Mouse (Mus musculus): ENCODE results near the gene Acap1. TPM values are rescaled to one million over a fixed set of nuclear protein-coding genes. Genes with fewer than 3 reads are reported as not detected.

Gene Acap1
- total and polyA plus RNA-seq, 3 experiments: 0.65 to 3.3 (median 1.1) TPM

- peak overlapping the region; percentile 94 for H3K27ac ChIP-seq
- peak overlapping the region; percentile 48 for H3K9ac ChIP-seq (ENCODE audit: low read depth, low read length)
- DNase-seq: peak; percentile 59 to 67
- peaks cover 2% of the 10 kb centered on the region for H3K4me1 ChIP-seq (ENCODE audit: control insufficient read depth, insufficient read depth, low read length)
- no peaks in the 10 kb centered on the region; the same call in 1 of the 2 replicates for H3K27me3 ChIP-seq (ENCODE audit: control insufficient read depth, insufficient read depth, low read length)
- peaks cover 2% of the 10 kb centered on the region; the same call in 1 of the 2 replicates for H3K36me3 ChIP-seq (ENCODE audit: control insufficient read depth, insufficient read depth, low read length)
- 5% methylated on average over 50 of the region's 52 CpGs for WGBS
- peak overlapping the region; percentile 58 for H3K4me3 ChIP-seq
- intact Hi-C loops (cut with DNase I): loop anchor here (2.0 kb wide), 2 partner anchors 34 to 42 kb away; partner anchors contain the start of gene Tmem95
- no peaks in the 10 kb centered on the region for H3K79me2 ChIP-seq (replicated peaks; ENCODE audit: control insufficient read depth, insufficient read depth, low read length)
- TF ChIP-seq POLR2A (IDR thresholded peaks at IDR 0.05; ENCODE audit: insufficient read depth, low read depth, low read length): no peak
- no peak for TF ChIP-seq CTCF (IDR thresholded peaks at IDR 0.05)
- TF ChIP-seq EP300 (IDR thresholded peaks at IDR 0.05; ENCODE audit: insufficient read depth, low read depth, low read length): no peak
Measured at GRCm38 (mm10) chr11:69836703-69837576, 58.4 kb downstream of the Acap1 start.

GRCm38 (mm10) chr11:69835966-69836335, 59.4 kb downstream of the Acap1 start:
- no peak overlapping the region for H3K9ac ChIP-seq (ENCODE audit: low read depth, low read length)
- no peaks in the 10 kb centered on the region; the same call in 1 of the 2 replicates for H3K27me3 ChIP-seq (ENCODE audit: control insufficient read depth, insufficient read depth, low read length)

GRCm38 (mm10) chr11:69835326-69835965, 59.9 kb downstream of the Acap1 start:
- Histone ChIP-seq H3K27ac (no peak overlapping the region), H3K4me3 (no peak overlapping the region), H3K36me3 (ENCODE audit: control insufficient read depth, insufficient read depth, low read length) (peaks cover 2% of the 10 kb centered on the region; the same call in 1 of the 2 replicates), H3K4me1 (ENCODE audit: control insufficient read depth, insufficient read depth, low read length) (peaks cover 2% of the 10 kb centered on the region), H3K27me3 (ENCODE audit: control insufficient read depth, insufficient read depth, low read length) (no peaks in the 10 kb centered on the region; the same call in 1 of the 2 replicates), H3K9ac (ENCODE audit: low read depth, low read length) (no peak overlapping the region), H3K79me2 (replicated peaks; ENCODE audit: control insufficient read depth, insufficient read depth, low read length) (no peaks in the 10 kb centered on the region)
- DNase-seq: no peak
- no peak for TF ChIP-seq EP300 (IDR thresholded peaks at IDR 0.05; ENCODE audit: insufficient read depth, low read depth, low read length)
- no peak for TF ChIP-seq CTCF (IDR thresholded peaks at IDR 0.05)
- TF ChIP-seq POLR2A (IDR thresholded peaks at IDR 0.05; ENCODE audit: insufficient read depth, low read depth, low read length): no peak
- intact Hi-C loops (cut with DNase I): no loop called here
- WGBS: 57% methylated on average over 9 of the region's 9 CpGs

More at GRCm38 (mm10) chr11:69835966-69836335, 59.4 kb downstream of the Acap1 start:
- intact Hi-C loops (cut with DNase I): loop anchor here (2.0 kb wide), 2 partner anchors 33 to 43 kb away; partner anchors contain the start of gene Tmem95
- Histone ChIP-seq H3K27ac (no peak overlapping the region), H3K4me3 (no peak overlapping the region), H3K79me2 (replicated peaks; ENCODE audit: control insufficient read depth, insufficient read depth, low read length) (no peaks in the 10 kb centered on the region), H3K4me1 (ENCODE audit: control insufficient read depth, insufficient read depth, low read length) (peaks cover 2% of the 10 kb centered on the region), H3K36me3 (ENCODE audit: control insufficient read depth, insufficient read depth, low read length) (peaks cover 2% of the 10 kb centered on the region; the same call in 1 of the 2 replicates)
- TF ChIP-seq POLR2A (IDR thresholded peaks at IDR 0.05; ENCODE audit: insufficient read depth, low read depth, low read length) (no peak), CTCF (IDR thresholded peaks at IDR 0.05) (no peak), EP300 (IDR thresholded peaks at IDR 0.05; ENCODE audit: insufficient read depth, low read depth, low read length) (no peak)
- no peak for DNase-seq
- 39% methylated on average over 4 of the region's 4 CpGs for WGBS

GRCm38 (mm10) chr11:69834001-69834549, 61.3 kb downstream of the Acap1 start:
- H3K4me1 ChIP-seq (ENCODE audit: control insufficient read depth, insufficient read depth, low read length): peaks cover 2% of the 10 kb centered on the region
- intact Hi-C loops (cut with DNase I): no loop called here
- TF ChIP-seq POLR2A (IDR thresholded peaks at IDR 0.05; ENCODE audit: insufficient read depth, low read depth, low read length): no peak
- peaks cover 1% of the 10 kb centered on the region; the same call in 1 of the 2 replicates for H3K36me3 ChIP-seq (ENCODE audit: control insufficient read depth, insufficient read depth, low read length)
- no peaks in the 10 kb centered on the region for H3K79me2 ChIP-seq (replicated peaks; ENCODE audit: control insufficient read depth, insufficient read depth, low read length)
- H3K4me3 ChIP-seq: no peak overlapping the region; the same call in 1 of the 2 replicates
- H3K27ac ChIP-seq: no peak overlapping the region
- WGBS: 36% methylated on average over 42 of the region's 48 CpGs
- no peaks in the 10 kb centered on the region; the same call in 1 of the 2 replicates for H3K27me3 ChIP-seq (ENCODE audit: control insufficient read depth, insufficient read depth, low read length)
- DNase-seq: peak in 1 of 2 experiments; percentile 30
- H3K9ac ChIP-seq (ENCODE audit: low read depth, low read length): peak overlapping the region; percentile 36

GRCm38 (mm10) chr11:69833554-69833953, 61.8 kb downstream of the Acap1 start:
- Histone ChIP-seq H3K4me3 (no peak overlapping the region; the same call in 1 of the 2 replicates), H3K36me3 (ENCODE audit: control insufficient read depth, insufficient read depth, low read length) (no peaks in the 10 kb centered on the region), H3K27me3 (ENCODE audit: control insufficient read depth, insufficient read depth, low read length) (no peaks in the 10 kb centered on the region; the same call in 1 of the 2 replicates), H3K9ac (ENCODE audit: low read depth, low read length) (no peak overlapping the region; the same call in 1 of the 2 replicates), H3K4me1 (ENCODE audit: control insufficient read depth, insufficient read depth, low read length) (no peaks in the 10 kb centered on the region; the same call in 1 of the 2 replicates), H3K79me2 (replicated peaks; ENCODE audit: control insufficient read depth, insufficient read depth, low read length) (no peaks in the 10 kb centered on the region), H3K27ac (no peak overlapping the region)
- WGBS: 73% methylated on average over 8 of the region's 8 CpGs
- TF ChIP-seq EP300 (IDR thresholded peaks at IDR 0.05; ENCODE audit: insufficient read depth, low read depth, low read length): no peak
- TF ChIP-seq POLR2A (IDR thresholded peaks at IDR 0.05; ENCODE audit: insufficient read depth, low read depth, low read length): no peak
- TF ChIP-seq CTCF (IDR thresholded peaks at IDR 0.05): no peak
- intact Hi-C loops (cut with DNase I): no loop called here
- no peak for DNase-seq

Small RNAs within 50 kb of the gene (microRNA-seq; reads per million reads assigned to microRNA genes)
- 0 to 0.56 reads per million in 2 experiments for gene Mir6924

Other genes starting within 250 kb of the Acap1 start
Only the 30 nearest of the 40 such genes appear.
- 10 to 100 TPM; 25.3 to 30.4 TPM for gene Polr2a, start 136.9 kb downstream of the Acap1 start, total RNA-seq (2021)
- gene Polr2a, start 136.9 kb downstream of the Acap1 start, polyA plus RNA-seq (2012; rRNA removed): 15.6 and 20.2 TPM in 2 replicates
- gene Slc35g3, start 133.6 kb downstream of the Acap1 start, total RNA-seq (2021): not detected
- gene Slc35g3, start 133.6 kb downstream of the Acap1 start, polyA plus RNA-seq (2012; rRNA removed): 0.35 TPM in 1 of 2 replicates, not detected in the other
- 10 to 100 TPM; 42.9 to 47.9 TPM for gene Zbtb4, start 129.6 kb downstream of the Acap1 start, total RNA-seq (2021)
- 19.8 and 25.4 TPM in 2 replicates for gene Zbtb4, start 129.6 kb downstream of the Acap1 start, polyA plus RNA-seq (2012; rRNA removed)
- gene Chrnb1, start 99.6 kb downstream of the Acap1 start, total RNA-seq (2021): 1 to 10 TPM; 4.1 TPM
- 10.3 and 16.4 TPM in 2 replicates for gene Chrnb1, start 99.6 kb downstream of the Acap1 start, polyA plus RNA-seq (2012; rRNA removed)
- gene Fgf11, start 93.7 kb downstream of the Acap1 start, total RNA-seq (2021): 1 to 10 TPM; 1.9 to 2.5 TPM
- 3.3 and 4.3 TPM in 2 replicates for gene Fgf11, start 93.7 kb downstream of the Acap1 start, polyA plus RNA-seq (2012; rRNA removed)
- under 1 TPM; 0.25 to 0.29 TPM for gene Tmem102, start 89.9 kb downstream of the Acap1 start, total RNA-seq (2021)
- 0.44 and 0.47 TPM in 2 replicates for gene Tmem102, start 89.9 kb downstream of the Acap1 start, polyA plus RNA-seq (2012; rRNA removed)
- gene Gm39566, start 80.2 kb downstream of the Acap1 start, total RNA-seq (2021): not detected
- 0.02 and 0.09 TPM in 2 replicates for gene Gm39566, start 80.2 kb downstream of the Acap1 start, polyA plus RNA-seq (2012; rRNA removed)
- gene Spem2, start 77.1 kb downstream of the Acap1 start, total RNA-seq (2021): not detected
- gene Spem2, start 77.1 kb downstream of the Acap1 start, polyA plus RNA-seq (2012; rRNA removed): 0.15 and 0.20 TPM in 2 replicates
- not detected for gene Spem1, start 73.4 kb downstream of the Acap1 start, total RNA-seq (2021)
- 0.23 and 0.32 TPM in 2 replicates for gene Spem1, start 73.4 kb downstream of the Acap1 start, polyA plus RNA-seq (2012; rRNA removed)
- gene Nlgn2, start 57.8 kb downstream of the Acap1 start, total RNA-seq (2021): 1 to 10 TPM; 3.4 to 5.0 TPM
- 6.0 and 6.7 TPM in 2 replicates for gene Nlgn2, start 57.8 kb downstream of the Acap1 start, polyA plus RNA-seq (2012; rRNA removed)
- gene Tmem256, start 57.0 kb downstream of the Acap1 start, total RNA-seq (2021): 100 to 1,000 TPM; 214 to 254 TPM
- gene Tmem256, start 57.0 kb downstream of the Acap1 start, polyA plus RNA-seq (2012; rRNA removed): 308 and 350 TPM in 2 replicates
- 10 to 100 TPM; 21.2 to 22.4 TPM for gene Plscr3, start 49.2 kb downstream of the Acap1 start, total RNA-seq (2021)
- 45.3 and 48.3 TPM in 2 replicates for gene Plscr3, start 49.2 kb downstream of the Acap1 start, polyA plus RNA-seq (2012; rRNA removed)
- gene Tnk1, start 36.8 kb downstream of the Acap1 start, total RNA-seq (2021): not detected
- gene Tnk1, start 36.8 kb downstream of the Acap1 start, polyA plus RNA-seq (2012; rRNA removed): 0.20 and 0.68 TPM in 2 replicates
- not detected for gene Tmem95, start 17.5 kb downstream of the Acap1 start, total RNA-seq (2021)
- gene Tmem95, start 17.5 kb downstream of the Acap1 start, polyA plus RNA-seq (2012; rRNA removed): not detected in 2 replicates
- 1 to 10 TPM; 2.3 to 2.6 TPM for gene Kctd11, start 14.1 kb downstream of the Acap1 start, total RNA-seq (2021)
- 2.9 TPM in 2 replicates for gene Kctd11, start 14.1 kb downstream of the Acap1 start, polyA plus RNA-seq (2012; rRNA removed)
- gene 2810408A11Rik, start 5.4 kb upstream of the Acap1 start, total RNA-seq (2021): under 1 TPM; 0.23 to 0.34 TPM
- gene 2810408A11Rik, start 5.4 kb upstream of the Acap1 start, polyA plus RNA-seq (2012; rRNA removed): 0.15 and 0.41 TPM in 2 replicates
- gene Neurl4, start 5.5 kb upstream of the Acap1 start, total RNA-seq (2021): 10 to 100 TPM; 42.6 to 47.1 TPM
- gene Neurl4, start 5.5 kb upstream of the Acap1 start, polyA plus RNA-seq (2012; rRNA removed): 31.5 and 54.1 TPM in 2 replicates
- gene Gps2, start 18.3 kb upstream of the Acap1 start, total RNA-seq (2021): 10 to 100 TPM; 27.2 to 28.4 TPM
- 53.9 and 63.9 TPM in 2 replicates for gene Gps2, start 18.3 kb upstream of the Acap1 start, polyA plus RNA-seq (2012; rRNA removed)
- 100 to 1,000 TPM; 397 to 444 TPM for gene Eif5a, start 26.4 kb upstream of the Acap1 start, total RNA-seq (2021)
- gene Eif5a, start 26.4 kb upstream of the Acap1 start, polyA plus RNA-seq (2012; rRNA removed): 360 and 540 TPM in 2 replicates
- gene Ybx2, start 40.3 kb upstream of the Acap1 start, total RNA-seq (2021): 10 to 100 TPM; 16.7 to 22.6 TPM
- gene Ybx2, start 40.3 kb upstream of the Acap1 start, polyA plus RNA-seq (2012; rRNA removed): 64.2 and 66.2 TPM in 2 replicates
- 100 to 1,000 TPM; 363 to 456 TPM for gene Slc2a4, start 52.6 kb upstream of the Acap1 start, total RNA-seq (2021)
- gene Slc2a4, start 52.6 kb upstream of the Acap1 start, polyA plus RNA-seq (2012; rRNA removed): 516 and 737 TPM in 2 replicates
- not detected for gene Cldn7, start 69.2 kb upstream of the Acap1 start, total RNA-seq (2021)
- gene Cldn7, start 69.2 kb upstream of the Acap1 start, polyA plus RNA-seq (2012; rRNA removed): 0.50 and 3.5 TPM in 2 replicates
- gene Ctdnep1, start 85.6 kb upstream of the Acap1 start, total RNA-seq (2021): 100 to 1,000 TPM; 143 to 144 TPM
- 138 and 190 TPM in 2 replicates for gene Ctdnep1, start 85.6 kb upstream of the Acap1 start, polyA plus RNA-seq (2012; rRNA removed)
- gene Elp5, start 87.0 kb upstream of the Acap1 start, total RNA-seq (2021): 10 to 100 TPM; 39.0 to 42.2 TPM
- 61.6 and 78.5 TPM in 2 replicates for gene Elp5, start 87.0 kb upstream of the Acap1 start, polyA plus RNA-seq (2012; rRNA removed)
- 100 to 1,000 TPM; 284 to 340 TPM for gene Gabarap, start 95.6 kb upstream of the Acap1 start, total RNA-seq (2021)
- 469 and 750 TPM in 2 replicates for gene Gabarap, start 95.6 kb upstream of the Acap1 start, polyA plus RNA-seq (2012; rRNA removed)
- 10 to 100 TPM; 18.1 to 22.8 TPM for gene Phf23, start 100.2 kb upstream of the Acap1 start, total RNA-seq (2021)
- 11.5 and 17.6 TPM in 2 replicates for gene Phf23, start 100.2 kb upstream of the Acap1 start, polyA plus RNA-seq (2012; rRNA removed)
- 1 to 10 TPM; 4.1 to 4.9 TPM for gene Dvl2, start 105.1 kb upstream of the Acap1 start, total RNA-seq (2021)
- 6.1 and 7.4 TPM in 2 replicates for gene Dvl2, start 105.1 kb upstream of the Acap1 start, polyA plus RNA-seq (2012; rRNA removed)
- 1,000 to 10,000 TPM; 1,139 to 1,355 TPM for gene Acadvl, start 119.9 kb upstream of the Acap1 start, total RNA-seq (2021)
- gene Acadvl, start 119.9 kb upstream of the Acap1 start, polyA plus RNA-seq (2012; rRNA removed): 701 and 889 TPM in 2 replicates
- 1 to 10 TPM; 5.2 to 5.7 TPM for gene Dlg4, start 121.4 kb upstream of the Acap1 start, total RNA-seq (2021)
- gene Dlg4, start 121.4 kb upstream of the Acap1 start, polyA plus RNA-seq (2012; rRNA removed): 6.9 and 9.8 TPM in 2 replicates
- not detected for gene Asgr1, start 158.5 kb upstream of the Acap1 start, total RNA-seq (2021)
- 0.50 TPM in 1 of 2 replicates, not detected in the other for gene Asgr1, start 158.5 kb upstream of the Acap1 start, polyA plus RNA-seq (2012; rRNA removed)

Measured in heart, adult 2 months (tissue).